Mouse (Mus musculus): ENCODE data around the gene Pramef12.
"Not testable (repeated sequence)": the region's sequence is repeated elsewhere in the genome, so short reads cannot be mapped to it uniquely, and the experiment has no call there.

Pramef12 gene

DNA sequence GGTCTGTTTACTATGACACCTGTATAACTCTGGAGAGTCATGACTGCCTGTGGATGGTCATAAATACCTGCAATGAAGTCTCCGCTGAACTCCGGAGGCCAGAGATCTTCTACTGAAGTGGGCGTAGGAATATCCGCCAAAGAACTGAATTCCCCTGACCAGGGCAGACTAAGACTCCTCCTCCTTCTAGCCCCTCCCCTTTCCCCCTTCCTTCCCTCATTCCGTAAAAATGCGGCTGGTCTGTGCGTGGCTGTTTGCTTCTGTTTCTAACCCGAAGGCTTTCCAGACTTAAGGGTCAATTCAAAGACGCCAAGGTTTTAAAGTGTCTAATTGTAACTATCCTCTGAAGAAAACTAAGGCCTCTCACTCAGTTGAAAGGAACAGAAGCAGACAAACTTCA lies at the start of gene Pramef12:
TSS of gene Pramef12 (minus strand) at position 175 of the 400 bp plus-strand sequence.
- DNase-seq (ENCODE audit: low read depth, low spot score): no peak

DNA sequence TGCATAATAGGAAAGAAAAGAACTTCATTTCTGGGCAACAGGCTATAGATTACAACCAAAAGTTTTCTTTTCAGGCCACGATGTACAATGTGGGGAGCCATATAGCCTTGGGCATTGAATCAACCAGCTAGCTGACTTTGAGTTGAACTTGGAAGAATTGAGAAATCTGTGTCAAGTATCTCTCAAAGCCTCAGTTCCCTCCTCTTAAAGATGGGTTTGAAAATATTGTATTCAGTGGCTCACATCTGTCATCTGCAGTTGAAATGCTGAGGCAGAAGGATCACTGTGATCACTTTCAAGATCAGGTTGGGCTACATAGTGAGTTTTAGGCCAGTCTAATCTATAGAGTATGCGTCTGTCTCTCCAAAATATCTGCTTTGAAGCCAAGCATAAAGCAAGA lies 45.0 kb upstream of the Pramef12 start, which contains the start of gene Gm9944:
TSS of gene Gm9944 (minus strand) at position 101 of the 400 bp plus-strand sequence.
- DNase-seq (ENCODE audit: low read depth, low spot score): no peak

DNA sequence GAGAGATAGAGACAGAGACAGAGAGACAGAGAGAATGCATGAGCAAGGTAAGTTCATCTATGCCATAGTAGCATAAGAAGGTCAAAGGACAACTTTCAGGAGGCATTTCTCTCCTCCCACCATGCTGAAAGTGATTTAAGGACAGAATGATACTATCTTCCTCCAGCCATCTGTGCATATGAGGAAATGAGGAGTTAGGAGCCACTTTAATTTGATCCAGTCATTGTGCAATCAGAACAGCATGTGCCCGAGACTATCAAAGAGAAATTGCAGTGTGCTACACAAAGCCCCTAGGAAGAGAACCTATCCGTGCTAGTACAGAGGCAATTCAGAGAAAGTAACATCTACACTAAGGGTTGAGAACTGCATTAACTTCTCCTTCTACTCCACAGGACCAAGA lies 40.3 kb upstream of the Pramef12 start:
- no peak for DNase-seq (ENCODE audit: low read depth, low spot score)

DNA sequence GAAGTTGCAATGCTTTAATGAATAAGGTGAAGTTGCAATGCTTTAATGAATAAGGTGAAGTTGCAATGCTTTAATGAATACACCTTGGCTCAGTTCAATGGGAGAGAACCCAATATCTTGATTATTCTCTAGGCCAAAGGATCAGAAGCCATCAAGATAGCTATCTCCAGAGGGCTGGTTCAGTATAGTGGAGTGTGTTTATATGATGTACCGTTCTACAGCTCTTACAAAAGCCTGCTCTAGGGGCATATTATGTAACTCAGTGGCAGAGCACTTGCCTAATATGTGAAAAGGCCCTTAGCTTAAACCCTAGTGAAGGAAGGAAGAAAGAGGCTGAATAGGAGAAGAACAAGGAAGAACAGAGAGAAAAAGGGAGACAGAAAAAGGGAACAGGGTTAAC lies 33.3 kb upstream of the Pramef12 start:
- DNase-seq (ENCODE audit: low read depth, low spot score): no peak

DNA sequence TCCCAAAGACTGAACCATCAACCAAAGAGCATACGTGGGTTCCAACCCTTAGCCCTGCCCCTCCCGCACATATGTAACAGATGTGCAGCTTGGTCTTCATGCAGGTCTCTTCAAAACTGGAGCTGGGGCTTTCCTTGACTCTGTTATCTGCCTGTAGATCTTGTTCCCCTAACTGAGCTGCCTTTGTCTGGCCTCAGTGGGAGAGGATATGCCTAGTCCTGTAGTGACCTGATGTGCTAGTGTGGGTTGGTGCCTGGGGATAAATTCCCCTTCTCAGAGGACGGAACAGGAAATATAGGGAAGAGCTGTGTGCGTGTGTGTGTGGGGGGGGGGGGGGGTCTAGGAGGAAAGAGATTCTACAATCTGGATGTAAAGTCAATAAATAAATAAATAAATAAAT lies 32.8 kb upstream of the Pramef12 start:
- DNase-seq (ENCODE audit: low read depth, low spot score): no peak

DNA sequence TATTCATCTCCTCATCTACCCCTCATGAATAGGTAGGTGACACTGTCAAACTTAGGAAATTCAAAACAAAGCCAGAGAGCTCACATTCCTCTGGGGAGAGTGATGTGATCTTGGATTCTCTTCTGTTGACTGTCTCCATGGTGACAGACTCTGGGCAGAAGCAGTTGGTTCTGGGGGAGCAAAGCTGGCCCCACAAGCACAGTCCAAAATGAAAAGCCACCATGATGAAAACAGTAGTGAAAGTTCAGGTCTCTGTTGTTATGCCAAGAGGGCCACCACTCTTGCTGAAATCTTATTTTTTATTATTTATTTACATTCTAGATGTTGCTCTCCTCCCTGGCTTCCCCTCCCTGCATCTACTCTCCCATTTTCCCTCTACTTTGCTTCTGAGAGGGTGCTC lies 30.4 kb upstream of the Pramef12 start, which contains the start of gene 1700012P22Rik:
TSS of gene 1700012P22Rik (minus strand) at position 101 of the 400 bp plus-strand sequence.
- no peak for DNase-seq (ENCODE audit: low read depth, low spot score)

DNA sequence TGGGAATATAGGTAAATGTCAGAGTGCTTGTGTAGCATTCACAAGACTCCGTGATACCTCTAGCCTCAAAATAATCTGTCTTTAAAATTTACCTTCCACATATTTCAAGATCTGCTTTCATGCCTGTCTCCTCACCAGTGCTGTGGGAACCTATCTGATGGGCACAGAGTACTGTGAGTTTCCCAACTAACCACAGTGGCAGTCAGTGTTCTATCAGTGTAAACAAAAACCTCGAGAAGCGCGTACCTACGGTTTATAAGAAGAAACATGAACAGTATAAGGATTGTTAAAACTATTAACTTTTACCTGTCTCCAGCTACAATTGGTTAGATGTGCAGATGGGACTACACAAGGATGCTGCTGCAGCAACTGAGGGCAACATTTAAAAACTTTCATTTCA lies 25.0 kb upstream of the Pramef12 start:
- no peak for DNase-seq (ENCODE audit: low read depth, low spot score)

DNA sequence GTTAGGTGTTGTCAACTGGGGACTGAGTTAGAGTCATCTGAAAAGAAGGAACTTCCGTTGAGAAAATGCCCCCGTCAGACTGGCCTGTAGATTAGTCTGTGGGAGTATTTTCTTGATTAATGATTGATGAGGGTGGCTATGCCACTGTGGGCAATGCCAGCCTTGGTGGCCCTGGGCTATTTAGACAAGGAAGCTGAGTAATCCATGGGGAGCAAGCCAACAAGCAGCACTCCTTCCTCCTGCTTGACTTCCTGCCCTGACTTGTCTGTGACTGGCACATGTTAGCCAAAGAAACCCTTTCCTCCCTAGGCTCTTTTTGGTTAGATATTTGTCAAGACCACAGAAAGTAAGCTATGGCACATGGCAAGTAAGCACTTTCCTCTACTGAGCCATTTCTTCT lies 22.5 kb upstream of the Pramef12 start:
- DNase-seq (ENCODE audit: low read depth, low spot score): no peak

DNA sequence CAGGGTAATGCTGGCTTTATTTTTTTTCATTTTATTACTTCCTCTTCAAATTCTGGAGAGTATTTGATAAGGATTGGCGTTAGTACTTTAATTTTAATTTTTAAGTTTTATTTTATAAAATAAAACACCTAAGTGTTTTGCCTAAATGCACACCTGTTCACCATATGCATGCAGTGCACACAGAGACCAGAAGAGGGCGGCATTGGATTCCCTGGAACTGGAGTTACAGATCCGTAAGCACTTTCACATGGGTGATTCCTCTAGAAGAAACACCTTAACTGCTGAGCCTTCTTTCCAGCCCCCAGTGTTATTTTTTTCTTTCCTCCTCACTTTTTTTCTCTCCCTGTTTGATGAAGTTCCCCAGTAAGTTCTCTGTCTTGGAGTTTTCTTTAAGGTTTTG lies 20.6 kb upstream of the Pramef12 start:
- no peak for DNase-seq (ENCODE audit: low read depth, low spot score)

DNA sequence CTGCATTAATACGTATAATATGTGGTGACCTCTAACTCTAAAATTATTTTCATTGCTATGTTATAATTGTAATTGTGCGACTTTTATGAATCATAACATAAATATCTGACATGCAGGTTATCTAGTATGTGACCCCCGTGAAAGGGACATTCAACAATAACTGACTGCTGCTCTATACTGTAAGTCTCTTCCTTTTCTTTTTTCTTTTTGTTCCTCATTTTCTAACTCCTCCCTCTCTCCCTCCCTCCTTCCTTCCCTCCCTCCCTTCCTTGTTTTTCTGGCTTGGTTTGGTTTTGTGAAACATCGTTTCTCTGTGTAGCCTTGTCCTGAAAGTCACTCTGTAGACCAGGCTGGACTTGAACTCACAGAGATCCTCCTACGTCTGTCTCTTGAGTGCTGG lies 16.3 kb upstream of the Pramef12 start:
- DNase-seq (ENCODE audit: low read depth, low spot score): no peak

DNA sequence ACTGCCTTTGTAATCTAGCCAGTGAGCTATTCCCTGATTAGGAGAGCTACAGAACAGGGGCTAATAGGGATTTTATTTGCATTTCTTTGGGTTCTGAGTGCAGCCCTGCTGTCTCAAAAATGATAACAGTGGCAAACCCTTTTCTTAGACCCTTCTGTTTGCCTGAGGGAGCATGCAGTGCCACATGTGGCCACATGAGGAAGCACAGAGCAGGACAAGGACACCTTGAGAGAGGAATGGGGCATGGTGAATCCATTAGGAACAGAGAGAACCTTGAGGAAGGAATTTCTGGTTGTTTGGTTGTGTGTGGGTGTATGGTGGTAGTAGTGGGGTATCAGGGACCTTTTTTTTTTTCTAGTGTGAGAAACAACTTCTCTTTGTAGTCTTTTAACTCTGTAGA lies 12.4 kb upstream of the Pramef12 start:
- DNase-seq (ENCODE audit: low read depth, low spot score): no peak

DNA sequence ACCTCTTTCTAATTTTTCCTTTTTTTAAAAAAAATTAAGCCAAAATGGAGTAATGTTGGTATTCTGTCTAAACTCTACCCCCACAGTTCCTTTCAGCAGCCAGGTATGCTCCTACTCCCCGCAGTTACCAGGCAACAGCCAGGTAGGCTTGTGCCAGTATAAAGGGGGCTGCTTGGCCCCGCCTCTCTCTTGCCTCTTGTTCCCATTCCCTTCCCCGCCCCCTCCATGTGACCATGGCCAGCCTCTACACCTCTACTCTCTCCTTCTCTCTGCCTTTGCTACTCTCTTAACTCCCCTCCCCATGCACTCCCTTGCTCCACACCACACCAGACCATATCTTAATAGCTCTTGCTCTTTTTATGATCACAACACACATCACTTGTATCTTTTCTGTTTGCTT lies 2.0 kb downstream of the Pramef12 start:
- no peak for DNase-seq (ENCODE audit: low read depth, low spot score)

DNA sequence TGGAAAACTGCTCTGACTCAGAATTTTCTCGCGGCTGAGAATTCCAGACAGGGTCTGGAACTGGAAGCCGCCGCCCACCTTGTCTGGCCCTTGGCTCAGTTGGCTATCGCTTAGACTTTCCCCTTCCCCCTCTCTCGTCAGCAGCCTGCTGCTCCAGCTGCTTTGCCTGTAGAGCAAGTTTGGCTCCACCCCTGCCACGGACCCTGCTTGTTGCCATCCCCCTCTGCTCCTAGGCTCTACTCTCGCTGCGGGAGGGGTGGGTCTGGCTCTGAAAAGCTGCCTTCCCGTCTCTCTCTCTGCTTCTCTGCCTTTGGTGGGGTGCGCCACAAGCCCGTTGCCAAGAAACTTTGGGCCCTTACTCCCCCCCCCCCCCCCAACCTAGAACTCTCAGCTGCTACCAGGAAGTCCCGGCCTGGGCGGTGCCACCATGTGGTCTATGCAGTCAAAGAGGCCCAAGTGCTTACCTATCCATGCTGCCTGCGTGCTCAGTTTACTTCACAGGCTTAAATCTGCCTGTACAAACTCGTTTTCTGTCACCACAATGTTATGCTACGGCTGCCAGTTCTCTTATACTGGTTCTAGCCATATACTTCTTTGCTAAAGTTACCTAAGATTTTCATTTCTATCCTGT lies 3.7 kb downstream of the Pramef12 start:
- DNase-seq (ENCODE audit: low read depth, low spot score): peak; percentile 78

DNA sequence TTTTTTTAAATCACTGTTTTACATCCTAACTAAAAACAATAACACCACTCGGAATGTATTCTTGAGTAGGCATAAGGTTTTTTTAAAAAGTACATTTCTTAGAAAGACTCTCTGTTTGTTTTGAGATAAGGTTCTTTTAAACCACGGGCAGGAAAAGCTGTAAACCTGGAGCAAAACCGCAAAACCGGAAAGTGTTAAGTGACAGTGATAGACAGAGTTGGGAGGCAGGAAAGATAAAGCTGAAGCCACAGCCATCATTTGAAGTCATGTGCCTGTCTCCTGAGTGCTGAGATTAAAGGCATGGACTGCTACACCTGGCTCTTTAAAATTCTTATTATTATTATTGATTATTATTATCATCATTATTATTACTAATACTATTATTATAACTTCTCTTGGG lies 5.6 kb downstream of the Pramef12 start:
- no peak for DNase-seq (ENCODE audit: low read depth, low spot score)

DNA sequence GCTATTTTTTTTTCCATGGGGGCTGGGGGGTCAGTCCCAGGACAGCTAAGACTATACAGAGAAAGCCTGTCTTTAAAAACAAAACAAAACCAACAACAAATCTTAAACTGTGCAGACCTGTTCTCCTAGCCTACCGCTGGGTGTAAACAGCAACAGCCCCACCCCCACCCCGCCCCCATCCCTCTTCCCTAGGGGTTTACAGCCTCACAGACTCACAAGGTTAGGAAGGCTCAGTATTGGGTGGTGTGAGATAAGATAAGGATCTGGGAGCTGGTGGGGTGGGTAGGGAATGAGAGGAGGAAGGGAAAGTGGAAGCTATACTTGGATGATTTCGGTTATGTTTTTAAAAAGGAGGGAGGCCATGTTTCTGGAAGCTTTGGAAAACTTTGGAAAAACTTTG lies 11.9 kb downstream of the Pramef12 start:
- no peak for DNase-seq (ENCODE audit: low read depth, low spot score)

DNA sequence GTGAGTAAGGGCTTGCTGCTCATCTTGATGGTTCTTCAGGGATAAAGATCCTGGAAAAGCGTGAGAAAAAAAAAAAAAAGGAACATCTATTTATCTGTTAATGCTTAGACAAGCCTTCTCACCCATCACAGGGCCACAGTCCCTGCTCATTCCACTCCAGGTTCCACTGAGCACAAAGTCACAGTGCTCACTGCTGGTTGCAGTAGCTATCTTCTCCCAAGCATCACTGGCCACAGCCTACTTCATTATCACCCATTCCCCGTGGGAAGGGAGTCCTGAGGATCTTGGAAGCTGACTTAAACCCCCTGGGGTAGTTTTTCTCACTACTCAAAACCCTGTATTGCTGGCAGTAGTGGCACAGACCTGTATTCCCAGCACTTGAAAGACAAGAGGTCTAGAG lies 30.4 kb downstream of the Pramef12 start, which contains the start of gene Pramef20:
TSS of gene Pramef20 (minus strand) at position 23 of the 400 bp plus-strand sequence.
- no peak for DNase-seq (ENCODE audit: low read depth, low spot score)

DNA sequence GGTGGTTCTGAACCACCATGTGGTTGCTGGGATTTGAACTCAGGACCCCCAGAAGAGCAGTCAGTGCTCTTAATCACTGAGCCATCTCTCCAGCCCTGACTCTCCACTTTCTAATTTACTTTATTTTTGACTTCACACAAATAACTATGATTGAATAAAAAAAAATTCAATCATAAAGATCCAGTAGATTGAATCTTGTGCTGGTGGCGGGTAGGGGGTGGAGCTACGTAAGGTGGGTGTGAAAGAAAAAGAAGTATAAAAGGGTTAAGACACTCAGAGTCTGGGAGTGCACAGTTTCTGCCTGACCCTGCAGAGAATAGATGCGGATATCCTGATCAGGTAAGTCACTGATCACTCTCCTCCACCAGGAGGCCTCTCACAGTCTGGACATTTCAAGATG lies 50.6 kb downstream of the Pramef12 start, which contains the start of gene Gm13119:
TSS of gene Gm13119 (plus strand) at position 301 of the 400 bp plus-strand sequence.
- DNase-seq (ENCODE audit: low read depth, low spot score): not testable (repeated sequence)

Data from WW6 (cell line).